Mouse (Mus musculus) heart, adult 10 weeks (tissue): ENCODE results near the gene Gm21312. TPM values are rescaled to one million over a fixed set of nuclear protein-coding genes. Genes with fewer than 3 reads are reported as not detected.

Source experiments
- polyA plus RNA-seq: library from polyadenylated mRNA; stranded (reverse); fragments of 350-450 nt; fragmentation: Illumina TruSeq; extraction: RNeasy Lipid Tissue Mini Kit (QIAGEN cat#74804); gene quantifications from one replicate; pipeline ENCODE4 v1.2.3, GENCODE M21; 2014; ENCODE audit warnings: low read depth, low replicate concordance

Gm21312 gene
- not detected for polyA plus RNA-seq

DNA sequence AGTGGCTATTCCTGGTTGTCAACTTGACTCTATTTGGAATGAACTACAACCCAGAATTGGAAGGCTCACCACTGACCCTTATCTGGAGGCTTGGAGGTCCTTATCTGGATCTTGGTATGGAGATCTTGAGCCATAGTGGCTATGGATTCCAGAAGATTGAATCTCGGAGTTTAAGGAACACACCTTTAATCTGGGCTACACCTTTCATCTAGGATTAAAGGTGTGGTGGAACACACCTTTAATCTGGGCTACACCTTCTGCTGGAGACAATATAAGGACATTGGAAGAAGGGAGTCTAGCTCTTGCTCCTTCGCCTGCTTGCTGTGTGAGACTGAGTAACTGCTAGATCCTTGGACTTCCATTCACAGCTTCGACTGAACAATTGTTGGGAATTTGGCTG is at the start of gene Gm21312:
Gene Gm21312 (plus strand): TSS at position 301 of the 400 bp plus-strand sequence.

GRCm38 (mm10) chr10:104142687-104143086 is 34.1 kb upstream of the Gm21312 start, which contains the start of gene Gm21293:
TSS of gene Gm21293 (plus strand) at chr10:104142987.

DNA sequence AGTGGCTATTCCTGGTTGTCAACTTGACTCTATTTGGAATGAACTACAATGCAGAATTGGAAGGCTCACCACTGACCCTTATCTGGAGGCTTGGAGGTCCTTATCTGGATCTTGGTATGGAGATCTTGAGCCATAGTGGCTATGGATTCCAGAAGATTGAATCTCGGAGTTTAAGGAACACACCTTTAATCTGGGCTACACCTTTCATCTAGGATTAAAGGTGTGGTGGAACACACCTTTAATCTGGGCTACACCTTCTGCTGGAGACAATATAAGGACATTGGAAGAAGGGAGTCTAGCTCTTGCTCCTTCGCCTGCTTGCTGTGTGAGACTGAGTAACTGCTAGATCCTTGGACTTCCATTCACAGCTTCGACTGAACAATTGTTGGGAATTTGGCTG is 25.6 kb upstream of the Gm21312 start, which contains the start of gene Gm6763:
Gene Gm6763 (plus strand): TSS at position 301 of the 400 bp plus-strand sequence.

DNA sequence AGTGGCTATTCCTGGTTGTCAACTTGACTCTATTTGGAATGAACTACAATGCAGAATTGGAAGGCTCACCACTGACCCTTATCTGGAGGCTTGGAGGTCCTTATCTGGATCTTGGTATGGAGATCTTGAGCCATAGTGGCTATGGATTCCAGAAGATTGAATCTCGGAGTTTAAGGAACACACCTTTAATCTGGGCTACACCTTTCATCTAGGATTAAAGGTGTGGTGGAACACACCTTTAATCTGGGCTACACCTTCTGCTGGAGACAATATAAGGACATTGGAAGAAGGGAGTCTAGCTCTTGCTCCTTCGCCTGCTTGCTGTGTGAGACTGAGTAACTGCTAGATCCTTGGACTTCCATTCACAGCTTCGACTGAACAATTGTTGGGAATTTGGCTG is 17.1 kb upstream of the Gm21312 start, which contains the start of gene Gm8764:
Gene Gm8764 (plus strand): TSS at position 301 of the 400 bp plus-strand sequence.

DNA sequence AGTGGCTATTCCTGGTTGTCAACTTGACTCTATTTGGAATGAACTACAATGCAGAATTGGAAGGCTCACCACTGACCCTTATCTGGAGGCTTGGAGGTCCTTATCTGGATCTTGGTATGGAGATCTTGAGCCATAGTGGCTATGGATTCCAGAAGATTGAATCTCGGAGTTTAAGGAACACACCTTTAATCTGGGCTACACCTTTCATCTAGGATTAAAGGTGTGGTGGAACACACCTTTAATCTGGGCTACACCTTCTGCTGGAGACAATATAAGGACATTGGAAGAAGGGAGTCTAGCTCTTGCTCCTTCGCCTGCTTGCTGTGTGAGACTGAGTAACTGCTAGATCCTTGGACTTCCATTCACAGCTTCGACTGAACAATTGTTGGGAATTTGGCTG is 8.6 kb upstream of the Gm21312 start, which contains the start of gene Gm21304:
Gene Gm21304 (plus strand): TSS at position 301 of the 400 bp plus-strand sequence.

DNA sequence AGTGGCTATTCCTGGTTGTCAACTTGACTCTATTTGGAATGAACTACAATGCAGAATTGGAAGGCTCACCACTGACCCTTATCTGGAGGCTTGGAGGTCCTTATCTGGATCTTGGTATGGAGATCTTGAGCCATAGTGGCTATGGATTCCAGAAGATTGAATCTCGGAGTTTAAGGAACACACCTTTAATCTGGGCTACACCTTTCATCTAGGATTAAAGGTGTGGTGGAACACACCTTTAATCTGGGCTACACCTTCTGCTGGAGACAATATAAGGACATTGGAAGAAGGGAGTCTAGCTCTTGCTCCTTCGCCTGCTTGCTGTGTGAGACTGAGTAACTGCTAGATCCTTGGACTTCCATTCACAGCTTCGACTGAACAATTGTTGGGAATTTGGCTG is 8.4 kb downstream of the Gm21312 start, which contains the start of gene Gm20765:
Gene Gm20765 (plus strand): TSS at position 301 of the 400 bp plus-strand sequence.

GRCm38 (mm10) chr10:104193742-104194141 is 16.9 kb downstream of the Gm21312 start, which contains the start of gene Gm4340:
TSS of gene Gm4340 (plus strand) at chr10:104194042.

Other genes starting within 250 kb of the Gm21312 start
- gene Gm21293, start 34.0 kb upstream of the Gm21312 start, polyA plus RNA-seq = not detected
- gene Gm6763, start 25.5 kb upstream of the Gm21312 start, polyA plus RNA-seq = not detected
- not detected for gene Gm8764, start 17.0 kb upstream of the Gm21312 start, polyA plus RNA-seq
- not detected for gene Gm21304, start 8.5 kb upstream of the Gm21312 start, polyA plus RNA-seq
- not detected for gene Gm20765, start 8.5 kb downstream of the Gm21312 start, polyA plus RNA-seq
- not detected for gene Gm4340, start 17.0 kb downstream of the Gm21312 start, polyA plus RNA-seq